Comparison of ENCODE assay signal across 8 mouse cellular contexts in genomic region chr9:40800675-40801612, GRCm38 (mm10). TPM values are rescaled to one million over a fixed set of nuclear protein-coding genes. Genes with fewer than 3 reads are reported as not detected.
DNase-seq lines count a peak whose midpoint lies in the region; ATAC-seq lines count a peak whose summit lies in the region.

Gene Hspa8 (plus strand): TSS chr9:40800984.

- peak; percentile 99 for DNase-seq in adipocyte (ENCODE audit: low spot score)
- peak; percentile 99 for DNase-seq in embryo, embryonic 10 days (ENCODE audit: low spot score)
- peak; percentile 99 for DNase-seq in gastrocnemius, postnatal 10 days
- peak; percentile 100 for DNase-seq in induced T-regulatory cell, adult 2 months (ENCODE audit: low read depth)
- DNase-seq in left cerebral cortex, adult 9 months (ENCODE audit: low spot score in 2 of 2): peak; percentile 100
- peak; percentile 100 for DNase-seq in right cerebral cortex, postnatal 14 days
- peak; percentile 100 for DNase-seq in urinary bladder, postnatal 36 days (ENCODE audit: low spot score in 2 of 2)

- peak; percentile 63 for ATAC-seq in megakaryocyte progenitor cell, adult 5-6 weeks (replicated peaks; ENCODE audit: poor library complexity)

RNA-seq across cellular contexts. Expression of gene Hspa8, which starts in this region (rescaled TPM):
- total RNA-seq in gastrocnemius, postnatal 10 days (2021): 1,000 to 10,000 TPM; 1,094 to 1,113 TPM
- total RNA-seq in megakaryocyte progenitor cell, adult 5-6 weeks (2015): 3,635 and 4,207 TPM in 2 replicates
- 4,709 and 5,125 TPM in 2 replicates for total RNA-seq in megakaryocyte progenitor cell, adult 5-6 weeks (2017)

Comparison
In these comparisons a context has a peak if more than half of its experiments do, and no peak if none do; other contexts are left out.
1. Peak in every context shown above with its lines: DNase-seq and ATAC-seq.